Mouse (Mus musculus): ENCODE measurements around the gene Phf11c. TPM values are rescaled to one million over a fixed set of nuclear protein-coding genes. Genes with fewer than 3 reads are reported as not detected.

Phf11c gene
- total RNA-seq, 2 experiments from 2014 or later = 0.81 to 0.97 TPM

Other genes with a start within 250 kb of the Phf11c start
- not detected for gene Gm5142, start 216.6 kb downstream of the Phf11c start, total RNA-seq (2021)
- 10 to 100 TPM; 26.6 to 32.9 TPM for gene Rcbtb1, start 194.2 kb downstream of the Phf11c start, total RNA-seq (2021)
- not detected for gene Gm6904, start 135.2 kb downstream of the Phf11c start, total RNA-seq (2021)
- gene Phf11a, start 97.9 kb downstream of the Phf11c start, total RNA-seq (2021) = under 1 TPM; 0.36 to 0.39 TPM
- 1 to 10 TPM in 1 of 2 experiments, under 1 TPM in 1; 0.67 to 1.1 TPM for gene Phf11b, start 54.0 kb downstream of the Phf11c start, total RNA-seq (2021)
- 1 to 10 TPM; 3.6 to 5.4 TPM for gene Phf11d, start 29.9 kb downstream of the Phf11c start, total RNA-seq (2021)
- gene Setdb2, start 45.5 kb upstream of the Phf11c start, total RNA-seq (2021) = 10 to 100 TPM in 1 of 2 experiments, 1 to 10 TPM in 1; 8.6 to 12.1 TPM
- 10 to 100 TPM; 34.8 to 41.6 TPM for gene Cab39l, start 45.6 kb upstream of the Phf11c start, total RNA-seq (2021)
- 10 to 100 TPM; 59.4 to 61.1 TPM for gene Cdadc1, start 202.6 kb upstream of the Phf11c start, total RNA-seq (2021)
- 10 to 100 TPM in 1 of 2 experiments, 1 to 10 TPM in 1; 4.3 to 11.7 TPM for gene Shisa2, start 229.9 kb upstream of the Phf11c start, total RNA-seq (2021)

Measured in adrenal gland, postnatal 10 days (tissue).